Mouse (Mus musculus): Measurements from ENCODE around the gene Dnaaf5. TPM values are rescaled to one million over a fixed set of nuclear protein-coding genes. Genes with fewer than 3 reads are reported as not detected.

Dnaaf5 gene
- polyA plus RNA-seq, 2 experiments = 2.0 to 6.5 TPM

DNA sequence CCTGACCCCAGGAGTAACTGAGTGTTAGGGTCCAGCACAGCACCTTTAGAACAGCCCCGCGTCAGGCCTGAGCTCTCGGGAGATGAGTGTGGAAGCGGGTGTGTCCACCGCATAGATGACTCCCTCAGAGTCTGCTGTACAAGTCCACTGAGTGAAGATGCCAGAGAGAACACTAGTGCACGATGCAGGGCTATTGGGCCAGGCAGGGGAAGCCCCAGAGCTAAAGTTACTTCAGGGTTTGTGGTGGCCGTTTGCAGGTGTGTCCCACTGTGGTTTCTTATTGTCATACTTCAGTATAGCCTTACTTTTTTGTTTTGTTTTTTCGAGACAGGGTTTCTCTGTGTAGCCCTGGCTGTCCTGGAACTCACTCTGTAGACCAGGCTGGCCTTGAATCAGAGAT is 10.9 kb downstream of the Dnaaf5 start:
- no peak overlapping the region for H3K4me3 ChIP-seq (ENCODE audit: insufficient read depth in 1 of 2, low read depth in 2 of 2, low read length in 2 of 2)
- no peaks in the 10 kb centered on the region for H3K9me3 ChIP-seq (ENCODE audit: control insufficient read depth, low read length)
- no peak for ATAC-seq (ENCODE audit: insufficient read depth)
- H3K27me3 ChIP-seq (ENCODE audit: control insufficient read depth, insufficient read depth, low read length) = no peaks in the 10 kb centered on the region
- peaks cover 2% of the 10 kb centered on the region; the same call in 1 of the 2 replicates for H3K36me3 ChIP-seq (replicated peaks; ENCODE audit: control insufficient read depth, insufficient read depth, low read depth)
- no peak for TF ChIP-seq EP300 (IDR thresholded peaks at IDR 0.05; ENCODE audit: low read depth)
- TF ChIP-seq CTCF (IDR thresholded peaks at IDR 0.05; ENCODE audit: low read depth) = no peak
- no peak overlapping the region for H3K4me2 ChIP-seq (ENCODE audit: low read depth)
- 56% methylated on average over 8 of the region's 8 CpGs for WGBS (ENCODE audit: insufficient replicate concordance)
- no peak overlapping the region for H3K9ac ChIP-seq (replicated peaks)
- no peaks in the 10 kb centered on the region for H3K4me1 ChIP-seq (replicated peaks; ENCODE audit: control insufficient read depth in 2 of 2, insufficient read depth in 2 of 2, low read length in 1 of 2)
- DNase-seq (ENCODE audit: low read depth in 3 of 3, low spot score in 3 of 3) = no peak
- no peak overlapping the region for H3K27ac ChIP-seq

DNA sequence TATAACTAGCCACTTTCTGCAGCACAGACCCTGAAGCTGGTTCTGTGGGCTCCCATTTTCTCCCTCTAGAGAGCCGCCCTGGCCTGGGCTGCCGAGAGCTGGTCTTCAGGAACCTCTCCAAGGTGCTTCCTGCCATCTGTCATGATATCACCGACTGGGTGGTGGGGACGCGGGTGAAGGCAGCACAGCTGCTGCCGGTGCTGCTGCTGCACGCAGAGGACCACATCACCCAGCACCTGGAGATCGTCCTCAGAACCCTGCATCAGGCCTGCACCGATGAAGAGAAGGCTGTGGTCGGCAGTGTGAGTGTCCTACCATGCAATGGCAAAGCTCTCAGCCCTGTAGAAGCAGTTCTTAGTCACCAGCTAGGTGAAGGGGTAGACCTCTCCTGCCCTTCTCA is 11.6 kb downstream of the Dnaaf5 start:
- Histone ChIP-seq H3K9me3 (ENCODE audit: control insufficient read depth, low read length) (no peaks in the 10 kb centered on the region), H3K36me3 (replicated peaks; ENCODE audit: control insufficient read depth, insufficient read depth, low read depth) (peaks cover 4% of the 10 kb centered on the region), H3K4me1 (replicated peaks; ENCODE audit: control insufficient read depth in 2 of 2, insufficient read depth in 2 of 2, low read length in 1 of 2) (no peaks in the 10 kb centered on the region), H3K27me3 (ENCODE audit: control insufficient read depth, insufficient read depth, low read length) (no peaks in the 10 kb centered on the region), H3K4me3 (ENCODE audit: insufficient read depth in 1 of 2, low read depth in 2 of 2, low read length in 2 of 2) (no peak overlapping the region), H3K27ac (no peak overlapping the region), H3K4me2 (ENCODE audit: low read depth) (no peak overlapping the region), H3K9ac (replicated peaks) (no peak overlapping the region)
- TF ChIP-seq CTCF (IDR thresholded peaks at IDR 0.05; ENCODE audit: low read depth) (no peak), EP300 (IDR thresholded peaks at IDR 0.05; ENCODE audit: low read depth) (no peak)
- ATAC-seq (ENCODE audit: insufficient read depth) (no peak), DNase-seq (ENCODE audit: low read depth in 3 of 3, low spot score in 3 of 3) (no peak)
- 34% methylated on average over 10 of the region's 10 CpGs for WGBS (ENCODE audit: insufficient replicate concordance)

DNA sequence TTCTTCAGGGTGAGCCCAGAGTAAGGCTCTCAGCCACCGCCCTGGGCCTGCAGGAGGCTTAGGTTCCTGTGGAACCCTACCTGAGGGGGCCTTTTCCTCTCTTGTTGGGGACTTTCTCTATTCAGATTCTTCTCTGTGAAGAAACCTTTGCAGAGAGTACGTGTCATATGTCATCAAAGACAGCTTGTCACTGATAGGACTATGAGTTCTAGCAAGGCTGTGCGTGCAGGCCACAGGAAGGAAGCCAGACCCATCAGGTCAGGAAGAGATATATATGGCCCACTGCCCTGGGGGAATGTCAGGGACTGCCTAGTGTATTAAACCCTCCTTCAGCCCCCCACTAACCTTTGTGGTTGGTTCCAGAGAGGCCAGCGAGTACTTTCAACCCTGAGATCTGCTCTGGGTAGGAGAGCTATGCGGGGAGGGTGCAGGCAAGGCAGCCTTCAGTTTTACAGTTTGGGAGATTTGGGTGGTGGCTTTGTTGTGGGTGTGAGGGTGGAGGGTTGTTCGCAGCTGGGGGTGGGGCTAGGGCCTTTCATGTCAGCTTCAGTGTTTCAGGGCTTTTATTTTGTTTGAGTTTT is 16.8 kb downstream of the Dnaaf5 start:
- H3K4me3 ChIP-seq (ENCODE audit: insufficient read depth in 1 of 2, low read depth in 2 of 2, low read length in 2 of 2) = no peak overlapping the region
- no peak overlapping the region for H3K27ac ChIP-seq
- H3K36me3 ChIP-seq (replicated peaks; ENCODE audit: control insufficient read depth, insufficient read depth, low read depth) = peaks cover 4% of the 10 kb centered on the region
- no peaks in the 10 kb centered on the region for H3K9me3 ChIP-seq (ENCODE audit: control insufficient read depth, low read length)
- no peak overlapping the region for H3K4me2 ChIP-seq (ENCODE audit: low read depth)
- H3K9ac ChIP-seq (replicated peaks) = no peak overlapping the region
- WGBS (ENCODE audit: insufficient replicate concordance) = 20% methylated on average over 6 of the region's 6 CpGs
- no peaks in the 10 kb centered on the region for H3K27me3 ChIP-seq (ENCODE audit: control insufficient read depth, insufficient read depth, low read length)
- H3K4me1 ChIP-seq (replicated peaks; ENCODE audit: control insufficient read depth in 2 of 2, insufficient read depth in 2 of 2, low read length in 1 of 2) = 0 out of 4 replicates have a peak, but pooled peaks cover 0 to 2% of the 10 kb centered on the region in 2 experiments
- TF ChIP-seq EP300 (IDR thresholded peaks at IDR 0.05; ENCODE audit: low read depth) (no peak), CTCF (IDR thresholded peaks at IDR 0.05; ENCODE audit: low read depth) (no peak)
- DNase-seq (ENCODE audit: low read depth in 3 of 3, low spot score in 3 of 3) (no peak), ATAC-seq (ENCODE audit: insufficient read depth) (peak; percentile 67)

DNA sequence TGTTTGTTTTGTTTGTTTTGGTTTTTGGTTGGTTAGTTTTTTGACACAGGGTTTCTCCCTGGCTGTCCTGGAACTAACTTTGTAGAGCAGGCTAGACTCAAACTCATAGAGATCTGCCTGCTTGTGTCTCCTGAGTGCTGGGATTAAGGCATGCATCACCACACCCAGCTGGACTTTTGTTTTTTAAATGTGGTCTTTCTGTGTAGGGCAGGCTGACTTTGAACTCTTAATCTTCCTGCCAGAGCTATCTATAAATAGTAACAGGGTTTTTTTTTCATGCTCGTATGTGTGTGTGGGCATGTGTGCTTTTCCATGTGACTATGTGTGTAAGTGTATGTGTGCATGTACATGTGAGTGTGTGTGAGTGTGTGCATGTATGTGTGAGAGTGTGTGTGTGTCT is 17.5 kb downstream of the Dnaaf5 start:
- no peak for DNase-seq (ENCODE audit: low read depth in 3 of 3, low spot score in 3 of 3)
- H3K9ac ChIP-seq (replicated peaks) = no peak overlapping the region

DNA sequence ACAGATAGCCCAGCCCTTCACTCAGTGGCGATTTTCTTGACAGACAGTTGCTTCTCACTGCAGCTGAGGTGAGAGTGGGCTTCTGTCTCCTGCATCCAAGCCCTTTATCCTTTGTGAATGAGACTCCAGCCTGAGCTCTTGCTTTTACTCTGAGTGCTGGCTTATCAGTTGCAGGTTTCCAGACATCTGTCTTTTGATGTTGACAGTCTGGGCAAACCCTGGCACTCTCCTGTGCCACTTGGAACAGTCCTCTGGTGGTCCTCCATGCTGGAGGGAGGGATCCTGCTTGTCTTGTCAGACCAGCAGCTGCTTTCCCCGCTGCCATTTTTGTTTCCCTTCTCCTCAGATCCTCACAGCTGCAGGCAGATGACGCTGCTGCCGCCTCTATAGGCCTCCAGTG is 21.9 kb downstream of the Dnaaf5 start:
- Histone ChIP-seq H3K4me3 (ENCODE audit: insufficient read depth in 1 of 2, low read depth in 2 of 2, low read length in 2 of 2) (no peak overlapping the region), H3K9ac (replicated peaks) (no peak overlapping the region), H3K36me3 (replicated peaks; ENCODE audit: control insufficient read depth, insufficient read depth, low read depth) (no peaks in the 10 kb centered on the region; the same call in 1 of the 2 replicates), H3K4me2 (ENCODE audit: low read depth) (no peak overlapping the region), H3K27ac (no peak overlapping the region), H3K9me3 (ENCODE audit: control insufficient read depth, low read length) (no peaks in the 10 kb centered on the region), H3K27me3 (ENCODE audit: control insufficient read depth, insufficient read depth, low read length) (no peaks in the 10 kb centered on the region), H3K4me1 (replicated peaks; ENCODE audit: control insufficient read depth in 2 of 2, insufficient read depth in 2 of 2, low read length in 1 of 2) (0 out of 4 replicates have a peak, but pooled peaks cover 0 to 1% of the 10 kb centered on the region in 2 experiments)
- ATAC-seq (ENCODE audit: insufficient read depth) = no peak
- TF ChIP-seq EP300 (IDR thresholded peaks at IDR 0.05; ENCODE audit: low read depth) (no peak), CTCF (IDR thresholded peaks at IDR 0.05; ENCODE audit: low read depth) (no peak)
- 69% methylated on average over 4 of the region's 4 CpGs for WGBS (ENCODE audit: insufficient replicate concordance)
- no peak for DNase-seq (ENCODE audit: low read depth in 3 of 3, low spot score in 3 of 3)

More for the DNA sequence above, 17.5 kb downstream of the Dnaaf5 start:
- 28% methylated on average over 1 of the region's 1 CpGs for WGBS (ENCODE audit: insufficient replicate concordance)
- Histone ChIP-seq H3K9me3 (ENCODE audit: control insufficient read depth, low read length) (no peaks in the 10 kb centered on the region), H3K36me3 (replicated peaks; ENCODE audit: control insufficient read depth, insufficient read depth, low read depth) (peaks cover 4% of the 10 kb centered on the region), H3K4me2 (ENCODE audit: low read depth) (no peak overlapping the region), H3K27ac (no peak overlapping the region), H3K4me1 (replicated peaks; ENCODE audit: control insufficient read depth in 2 of 2, insufficient read depth in 2 of 2, low read length in 1 of 2) (0 out of 4 replicates have a peak, but pooled peaks cover 0 to 2% of the 10 kb centered on the region in 2 experiments), H3K27me3 (ENCODE audit: control insufficient read depth, insufficient read depth, low read length) (no peaks in the 10 kb centered on the region), H3K4me3 (ENCODE audit: insufficient read depth in 1 of 2, low read depth in 2 of 2, low read length in 2 of 2) (no peak overlapping the region)
- no peak for ATAC-seq (ENCODE audit: insufficient read depth)
- TF ChIP-seq CTCF (IDR thresholded peaks at IDR 0.05; ENCODE audit: low read depth) (no peak), EP300 (IDR thresholded peaks at IDR 0.05; ENCODE audit: low read depth) (no peak)
